Mouse (Mus musculus): Measurements from ENCODE around the gene Gm20388.

Gm20388 gene

GRCm38 (mm10) chr8:120416522-120417394, 506.1 kb downstream of the Gm20388 start:
- intact Hi-C loops (cut with DNase I), result no loop called here

DNA sequence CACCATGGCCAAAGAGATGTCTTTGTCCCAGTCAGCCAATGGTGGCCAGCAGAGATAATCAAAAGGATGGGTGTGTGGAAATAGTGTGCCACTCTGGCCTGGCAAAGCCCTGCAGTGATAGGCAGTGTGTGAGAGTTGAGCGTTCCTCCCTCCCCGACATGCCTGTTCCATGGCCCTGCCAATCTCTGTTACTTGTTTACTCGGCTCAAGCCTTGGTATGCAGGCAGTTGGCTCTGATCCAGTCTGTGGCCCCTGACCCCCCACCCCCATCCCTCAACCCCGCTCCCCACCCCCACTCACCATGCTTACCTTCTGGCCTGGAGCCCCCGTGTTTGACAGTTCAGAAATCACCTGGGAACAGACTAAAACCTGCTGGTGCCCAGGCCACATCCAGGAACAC, 507.5 kb downstream of the Gm20388 start:
- intact Hi-C loops (cut with DNase I), result no loop called here

DNA sequence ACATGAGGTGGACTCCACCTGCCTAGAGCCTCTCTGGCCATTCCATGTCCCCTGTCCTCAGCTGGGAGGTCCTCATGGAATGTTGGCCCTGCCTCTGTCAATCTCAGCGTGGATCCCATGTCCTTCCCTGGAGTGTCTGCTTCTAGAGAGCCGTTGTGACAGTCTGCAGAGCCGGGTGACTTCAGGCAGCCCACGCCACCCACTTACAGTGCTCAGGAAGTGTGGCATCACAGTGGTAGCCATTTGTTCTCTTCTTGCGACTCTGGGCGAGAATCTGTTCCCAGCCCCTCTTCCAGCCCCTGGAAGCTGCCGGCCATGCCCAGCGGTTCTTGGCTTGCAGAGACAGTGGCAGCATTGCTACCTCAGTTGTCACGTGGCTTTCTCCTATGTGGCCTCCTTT, 509.0 kb downstream of the Gm20388 start:
- intact Hi-C loops (cut with DNase I), result no loop called here

DNA sequence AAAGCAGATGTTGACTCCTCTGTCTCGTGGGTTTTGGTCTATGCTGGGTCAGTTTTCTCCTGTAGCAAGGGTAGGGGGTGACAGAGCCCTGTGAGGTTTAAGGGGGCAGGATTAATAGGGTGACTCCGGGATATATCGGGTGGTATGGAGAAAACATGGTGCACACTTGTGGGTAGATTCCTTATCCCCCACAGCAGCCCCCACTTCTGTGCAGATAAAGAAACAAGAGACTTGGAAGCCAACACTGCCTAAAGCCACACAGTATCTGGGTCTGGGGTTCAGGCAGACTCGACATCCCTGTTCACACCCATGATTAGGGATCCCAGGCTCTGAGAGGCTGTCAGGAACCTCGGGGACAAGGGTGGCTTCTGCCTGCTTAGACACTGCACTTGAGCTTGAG, 509.6 kb downstream of the Gm20388 start:
- intact Hi-C loops (cut with DNase I), result no loop called here

- intact Hi-C loops (cut with DNase I), result no loop called here
Measured at GRCm38 (mm10) chr8:120421638-120422037, 511.0 kb downstream of the Gm20388 start.

DNA sequence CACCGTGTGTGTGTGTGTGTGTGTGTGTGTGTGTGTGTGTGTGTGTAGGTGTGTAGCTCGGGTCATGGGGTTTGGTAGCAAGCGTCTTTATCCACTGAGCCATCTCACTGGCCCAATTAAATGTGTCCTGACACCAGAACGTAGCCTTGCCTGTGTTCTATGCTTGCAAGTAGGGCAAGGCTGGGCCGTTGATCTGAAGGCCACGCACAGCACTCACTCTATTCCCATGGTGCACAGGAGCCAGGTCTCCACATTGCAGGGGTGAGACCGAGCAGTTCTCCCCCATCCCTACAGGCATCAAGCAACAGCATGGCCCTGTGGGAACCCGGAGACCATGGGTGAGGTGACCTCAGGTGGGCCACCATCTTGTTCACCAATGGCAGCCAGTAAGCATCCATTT, 511.6 kb downstream of the Gm20388 start:
- intact Hi-C loops (cut with DNase I), result no loop called here

GRCm38 (mm10) chr8:120423576-120423975, 512.9 kb downstream of the Gm20388 start:
- intact Hi-C loops (cut with DNase I), result no loop called here

DNA sequence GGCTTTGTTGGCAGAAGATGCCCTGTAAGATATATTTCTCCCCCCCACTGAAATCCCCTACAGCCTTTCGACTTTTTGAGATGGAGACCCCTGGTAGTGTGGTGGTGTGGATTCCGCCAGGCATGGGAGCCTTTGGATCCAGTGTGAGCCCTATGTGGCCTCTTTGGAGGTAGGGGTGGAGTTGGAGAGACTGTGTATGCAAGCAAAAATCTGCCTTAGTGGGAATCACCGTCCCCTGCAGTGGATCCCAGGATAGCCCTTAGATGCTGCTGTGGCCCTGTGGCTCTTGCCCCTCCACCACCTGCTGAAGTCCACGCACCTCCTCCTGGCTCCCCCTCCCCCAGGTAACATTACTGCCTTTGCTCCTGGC, 514.2 kb downstream of the Gm20388 start:
- intact Hi-C loops (cut with DNase I), result no loop called here

DNA sequence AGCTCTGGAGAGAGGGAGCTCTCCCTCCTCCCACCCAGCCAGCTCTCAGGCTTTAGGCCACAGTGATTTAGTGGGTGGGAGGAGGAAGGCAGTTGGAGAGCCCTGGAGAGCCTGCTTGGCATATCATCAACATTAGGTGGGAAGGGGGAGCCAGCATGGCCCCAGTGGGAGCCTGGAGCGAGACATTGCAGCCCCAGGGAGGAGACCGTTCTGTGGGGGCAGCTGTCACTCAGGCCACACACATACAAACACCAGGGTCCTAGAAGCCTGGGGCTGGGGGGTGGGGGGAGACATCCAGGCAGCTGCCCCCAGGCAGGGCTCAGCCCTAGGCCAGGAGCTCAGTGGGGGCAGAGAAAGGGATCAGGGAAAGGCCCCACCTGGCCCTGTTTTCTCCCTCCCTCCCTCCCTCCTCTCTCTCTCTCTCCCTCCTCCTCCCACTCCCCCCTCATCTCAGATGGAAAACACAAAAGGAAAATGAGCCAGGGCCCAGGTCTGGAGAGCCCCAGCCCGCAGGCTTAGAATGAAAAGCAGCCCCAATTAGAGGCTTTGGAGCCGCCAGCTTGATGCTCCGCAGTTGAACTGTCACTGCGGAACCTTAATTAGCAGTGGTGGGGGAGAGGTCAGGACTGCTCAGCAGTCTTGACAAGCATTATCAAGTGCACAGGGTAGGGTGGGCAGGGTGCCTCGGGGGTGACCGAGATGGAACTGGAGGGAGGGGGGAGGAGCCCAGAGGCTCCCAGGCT, 514.7 kb downstream of the Gm20388 start:
- intact Hi-C loops (cut with DNase I), result no loop called here

GRCm38 (mm10) chr8:120426105-120426504, 515.5 kb downstream of the Gm20388 start:
- intact Hi-C loops (cut with DNase I), result no loop called here

DNA sequence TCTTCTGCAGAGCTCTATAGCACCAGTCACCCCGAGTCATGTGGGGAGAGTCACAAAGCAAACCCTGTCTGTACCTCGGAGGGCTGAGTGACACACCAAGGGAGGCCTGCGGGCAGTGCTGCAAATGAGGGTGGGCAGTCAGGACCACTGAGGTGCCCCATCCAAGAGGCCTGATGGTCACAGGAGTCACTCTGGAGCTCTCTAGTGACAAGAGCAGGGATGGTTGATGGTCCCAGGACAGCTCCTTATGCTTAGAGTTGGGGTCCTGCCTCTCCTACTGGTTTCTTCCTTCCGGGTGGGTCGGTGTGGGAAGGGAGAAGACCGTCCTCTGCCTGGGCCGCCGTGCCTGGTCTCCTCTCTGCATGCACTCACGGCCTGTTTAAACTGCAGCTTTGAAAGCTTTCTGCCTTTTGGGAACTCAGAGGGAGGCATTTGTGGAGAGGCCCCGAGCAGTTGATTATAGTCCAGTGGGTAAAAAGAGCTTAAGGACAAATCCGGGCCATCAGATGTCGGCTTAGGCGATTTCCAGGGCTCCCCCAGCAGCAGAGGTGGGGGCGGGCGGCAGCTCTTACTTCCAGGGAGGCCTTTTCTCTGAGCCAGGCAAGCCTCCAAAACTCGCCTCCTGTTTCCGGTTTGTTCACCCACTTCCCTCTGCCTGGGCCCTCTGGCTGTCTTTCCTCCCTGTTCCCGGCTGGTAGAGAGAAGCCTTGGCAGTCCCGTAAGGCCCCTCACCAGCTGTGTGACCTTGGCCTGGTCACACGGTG, 516.2 kb downstream of the Gm20388 start:
- intact Hi-C loops (cut with DNase I), result no loop called here

GRCm38 (mm10) chr8:120428492-120428891, 517.9 kb downstream of the Gm20388 start:
- intact Hi-C loops (cut with DNase I), result no loop called here

DNA sequence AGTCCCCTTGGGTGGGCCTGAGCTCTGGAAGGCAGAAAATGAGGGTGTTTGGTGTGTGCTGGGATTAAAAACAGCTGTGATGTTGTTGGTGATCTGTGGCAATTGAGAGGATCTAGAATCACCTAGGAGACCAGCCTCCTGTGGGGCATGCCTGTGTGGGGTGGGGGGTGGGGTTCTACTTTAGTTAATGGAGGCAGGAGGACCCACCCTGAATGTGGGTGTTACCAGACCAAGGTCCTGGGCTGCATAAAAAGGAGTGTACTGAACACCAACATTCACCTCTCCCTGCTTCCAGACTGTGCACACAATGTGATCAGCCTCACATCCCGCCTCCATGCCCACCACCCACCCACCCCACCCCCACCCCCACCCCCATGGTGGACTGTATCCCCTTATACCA, 518.5 kb downstream of the Gm20388 start:
- intact Hi-C loops (cut with DNase I), result no loop called here

GRCm38 (mm10) chr8:120431042-120431441, 520.4 kb downstream of the Gm20388 start:
- intact Hi-C loops (cut with DNase I), result no loop called here

DNA sequence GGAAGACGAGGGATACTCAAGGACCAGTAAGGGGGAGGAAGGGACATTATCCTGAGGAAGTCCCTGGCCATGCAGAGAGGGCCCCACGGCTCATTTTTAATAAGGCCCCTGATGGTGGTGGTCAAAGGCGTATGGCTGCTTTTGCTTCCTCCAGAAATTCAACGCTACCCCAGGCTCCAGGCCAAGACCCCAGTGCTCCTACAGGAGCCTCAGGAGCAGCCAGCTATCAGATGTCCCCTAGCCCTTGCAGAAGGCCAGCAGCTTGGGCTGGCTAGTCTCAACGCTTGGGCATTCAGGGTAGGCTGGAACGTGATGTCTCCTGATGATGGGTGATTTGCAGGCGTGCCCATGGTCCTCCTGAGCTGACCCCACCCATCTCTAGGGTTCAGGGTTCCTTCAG, 521.8 kb downstream of the Gm20388 start:
- intact Hi-C loops (cut with DNase I), result no loop called here

DNA sequence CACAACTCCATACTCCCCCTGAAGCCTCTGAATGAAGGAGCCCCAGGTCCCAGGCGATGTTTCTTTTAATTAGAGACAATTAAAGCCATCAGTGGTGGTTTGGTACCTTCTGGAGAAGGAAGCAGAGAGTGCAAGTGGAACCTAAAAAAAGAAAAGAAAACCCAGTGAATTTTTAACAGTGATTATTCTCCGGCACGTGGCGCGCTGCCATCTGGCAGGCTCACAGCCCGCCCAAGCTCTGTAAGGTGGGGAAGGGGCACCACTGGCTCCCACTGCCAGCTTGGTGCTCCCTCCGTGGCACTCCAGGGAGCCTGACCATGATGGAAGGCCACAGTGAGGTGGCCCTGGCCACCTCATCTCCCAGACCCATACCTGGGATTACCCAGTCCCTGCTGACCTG, 522.5 kb downstream of the Gm20388 start:
- intact Hi-C loops (cut with DNase I), result no loop called here

DNA sequence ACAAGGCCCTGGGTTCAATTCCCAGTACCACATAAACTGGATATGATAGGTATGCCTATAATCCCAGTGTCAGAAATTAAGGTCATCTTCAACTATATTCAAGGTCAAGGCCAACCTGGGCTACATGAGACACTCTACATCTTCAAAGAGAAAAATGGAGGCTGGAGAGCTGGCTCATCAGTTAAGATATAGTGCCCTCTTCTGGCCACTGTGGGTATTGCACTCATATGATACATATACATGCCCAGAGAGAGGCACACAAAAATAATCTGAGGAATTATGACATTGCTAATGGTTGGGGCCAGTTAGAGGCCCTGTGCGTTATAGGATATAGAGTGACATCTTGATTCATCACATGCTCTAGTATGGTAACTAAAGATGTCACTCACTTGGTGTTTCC, 523.1 kb downstream of the Gm20388 start:
- intact Hi-C loops (cut with DNase I), result no loop called here

- intact Hi-C loops (cut with DNase I), result no loop called here
Measured at GRCm38 (mm10) chr8:120435781-120436180, 525.1 kb downstream of the Gm20388 start.

GRCm38 (mm10) chr8:120436491-120437030, 525.9 kb downstream of the Gm20388 start:
- intact Hi-C loops (cut with DNase I), result no loop called here

DNA sequence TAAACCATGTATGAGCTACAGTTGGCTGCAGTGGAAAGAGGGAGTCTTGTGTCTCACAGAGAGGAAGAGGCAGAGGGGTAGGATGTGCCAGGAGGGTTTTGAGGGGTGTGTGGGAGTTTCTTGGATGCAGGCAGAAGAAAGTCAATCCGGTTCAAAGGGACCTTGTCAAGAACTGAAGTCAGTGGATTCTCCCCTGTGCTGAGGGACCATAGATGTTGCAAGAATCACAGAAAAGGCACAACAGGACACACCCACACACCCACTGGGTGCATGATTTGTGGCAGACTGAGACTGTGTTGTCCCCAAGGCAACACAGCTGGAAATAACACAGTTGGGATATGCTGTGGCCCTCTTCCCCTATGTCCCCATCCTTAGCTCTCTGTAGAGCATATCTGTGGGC, 526.6 kb downstream of the Gm20388 start:
- intact Hi-C loops (cut with DNase I), result no loop called here

GRCm38 (mm10) chr8:120437666-120438395, 527.2 kb downstream of the Gm20388 start:
- intact Hi-C loops (cut with DNase I), result no loop called here

Data from adrenal gland (tissue).